Mouse (Mus musculus): ENCODE measurements around the gene Cwc22. TPM values are rescaled to one million over a fixed set of nuclear protein-coding genes. Genes with fewer than 3 reads are reported as not detected.

Cwc22 gene
- polyA plus RNA-seq (2015; fragmentation: Nextera tagmentation; extraction: Ambion mirVana) = 19.7 and 21.9 TPM in 2 replicates

DNA sequence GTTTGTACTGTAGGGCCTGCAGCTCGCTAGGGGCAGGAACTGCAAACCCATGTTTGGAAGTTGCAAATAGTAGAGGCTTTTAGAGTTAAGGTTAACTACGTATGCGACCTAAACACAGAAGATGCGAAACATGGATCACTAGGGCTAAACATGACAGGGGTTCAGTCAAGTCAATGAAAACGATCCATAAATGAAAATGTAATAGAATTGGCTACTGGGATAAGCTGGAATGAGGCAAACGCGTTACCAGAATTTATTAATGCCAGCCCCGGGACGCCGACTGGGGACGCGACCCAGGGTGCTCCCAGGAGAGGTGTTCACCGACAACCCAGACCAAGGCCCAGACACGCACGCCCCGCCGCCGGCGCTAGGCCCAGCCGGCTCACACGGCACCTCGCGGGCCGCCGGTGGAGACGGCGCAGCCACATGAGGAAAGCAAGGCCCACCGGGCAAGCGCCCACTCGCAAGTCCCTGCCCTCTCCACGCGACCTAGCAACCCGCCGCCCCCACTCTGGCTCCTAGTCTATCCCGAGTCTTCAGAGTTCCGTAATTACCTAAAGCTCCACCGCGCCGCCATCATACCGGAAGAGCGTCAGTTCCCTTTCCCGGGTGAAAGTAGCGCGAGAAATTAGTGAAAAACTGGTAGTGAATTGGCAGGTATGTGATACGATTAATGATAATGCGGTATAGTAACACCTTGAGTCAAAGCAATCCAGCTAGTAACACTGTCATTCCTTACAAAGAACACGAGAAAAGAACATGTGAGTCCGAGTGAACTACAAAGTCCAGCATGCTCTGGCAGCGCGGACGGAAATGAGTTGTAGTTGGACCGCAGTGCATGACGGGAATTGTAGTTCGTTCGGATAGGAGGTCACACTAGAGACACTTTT is at the start of gene Cwc22:
Cwc22 (minus strand) TSS at position 780 of the 890 bp plus-strand sequence.
- Histone ChIP-seq H3K4me2 (ENCODE audit: low read length) (peak within 1 kb of the TSS; percentile 81), H3K27me3 (ENCODE audit: insufficient read depth, low read length) (no peaks in the 10 kb centered on the region), H3K36me3 (ENCODE audit: insufficient read depth, low read length) (no peaks in the 10 kb centered on the region), H3K9me3 (replicated peaks; ENCODE audit: low read length) (no peaks in the 10 kb centered on the region), H3K4me1 (replicated peaks; ENCODE audit: insufficient read depth, low read length) (0 out of 2 replicates have a peak, but pooled peaks cover 4% of the 10 kb centered on the region), H3K4me3 (replicated peaks; ENCODE audit: low read depth, low read length) (peak within 1 kb of the TSS; percentile 71), H3K27ac (peak within 1 kb of the TSS; percentile 38), H3K9ac (ENCODE audit: low read depth, low read length) (peak within 1 kb of the TSS; percentile 86)
- ATAC-seq (replicated peaks; ENCODE audit: low FRiP score, low read depth) (peak; percentile 90), DNase-seq (ENCODE audit: low spot score) (peak; percentile 96)
- under 1% methylated on average over 55 of the region's 55 CpGs for WGBS
- TF ChIP-seq CTCF (IDR thresholded peaks at IDR 0.05; ENCODE audit: low read depth) = no peak

DNA sequence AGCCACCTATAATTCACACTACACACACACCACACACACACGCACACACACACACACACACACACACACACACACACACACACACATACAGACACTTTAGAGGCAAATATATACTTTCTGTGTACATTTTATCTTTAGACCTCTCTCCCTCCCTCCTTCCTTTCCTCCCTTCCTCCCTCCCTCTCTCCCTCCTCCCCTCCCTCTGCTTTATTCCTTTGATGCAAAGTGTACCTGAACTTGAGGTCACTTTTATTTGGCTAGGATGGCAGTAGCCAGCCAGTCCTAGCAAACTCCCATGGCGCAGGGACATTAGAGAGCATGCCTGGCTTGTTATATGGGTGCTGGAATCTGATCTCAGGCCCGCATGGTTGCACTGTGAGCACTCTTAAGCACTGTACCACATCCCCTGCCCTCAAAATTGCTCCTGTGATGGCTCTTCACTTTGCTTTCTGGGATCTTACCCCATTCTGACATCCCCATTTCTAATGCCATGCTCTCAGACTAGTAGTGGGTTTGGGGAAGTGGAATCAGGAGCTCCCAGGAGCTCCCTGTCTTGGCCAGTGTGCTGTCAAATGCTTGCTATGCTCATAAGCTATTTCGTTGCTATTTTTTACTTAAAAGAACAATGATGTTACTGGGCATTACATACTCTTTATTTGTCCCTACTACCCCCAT is 47.7 kb upstream of the Cwc22 start:
- no peaks in the 10 kb centered on the region for H3K4me1 ChIP-seq (replicated peaks; ENCODE audit: insufficient read depth, low read length)
- 61% methylated on average over 4 of the region's 4 CpGs for WGBS
- no peak overlapping the region for H3K9ac ChIP-seq (ENCODE audit: low read depth, low read length)
- no peaks in the 10 kb centered on the region for H3K36me3 ChIP-seq (ENCODE audit: insufficient read depth, low read length)
- no peaks in the 10 kb centered on the region for H3K9me3 ChIP-seq (replicated peaks; ENCODE audit: low read length)
- H3K4me3 ChIP-seq (replicated peaks; ENCODE audit: low read depth, low read length) = no peak overlapping the region
- ATAC-seq (replicated peaks; ENCODE audit: low FRiP score, low read depth) (no peak), DNase-seq (ENCODE audit: low spot score) (no peak)
- no peak overlapping the region for H3K27ac ChIP-seq
- TF ChIP-seq CTCF (IDR thresholded peaks at IDR 0.05; ENCODE audit: low read depth) = no peak
- no peaks in the 10 kb centered on the region for H3K27me3 ChIP-seq (ENCODE audit: insufficient read depth, low read length)
- no peak overlapping the region for H3K4me2 ChIP-seq (ENCODE audit: low read length)

- no peaks in the 10 kb centered on the region for H3K27me3 ChIP-seq (ENCODE audit: insufficient read depth, low read length)
- WGBS = 66% methylated on average over 3 of the region's 3 CpGs
- no peak for ATAC-seq (replicated peaks; ENCODE audit: low FRiP score, low read depth)
Measured at GRCm38 (mm10) chr2:77992951-77993604, 46.9 kb upstream of the Cwc22 start.

GRCm38 (mm10) chr2:77990820-77991219 is 44.6 kb upstream of the Cwc22 start:
- no peak overlapping the region for H3K27ac ChIP-seq
- H3K4me3 ChIP-seq (replicated peaks; ENCODE audit: low read depth, low read length) = no peak overlapping the region
- H3K4me1 ChIP-seq (replicated peaks; ENCODE audit: insufficient read depth, low read length) = no peaks in the 10 kb centered on the region
- no peak for DNase-seq (ENCODE audit: low spot score)
- H3K36me3 ChIP-seq (ENCODE audit: insufficient read depth, low read length) = no peaks in the 10 kb centered on the region
- H3K9me3 ChIP-seq (replicated peaks; ENCODE audit: low read length) = no peaks in the 10 kb centered on the region
- ATAC-seq (replicated peaks; ENCODE audit: low FRiP score, low read depth) = no peak
- no peak overlapping the region for H3K4me2 ChIP-seq (ENCODE audit: low read length)
- no peaks in the 10 kb centered on the region for H3K27me3 ChIP-seq (ENCODE audit: insufficient read depth, low read length)
- 45% methylated on average over 2 of the region's 2 CpGs for WGBS
- no peak overlapping the region for H3K9ac ChIP-seq (ENCODE audit: low read depth, low read length)
- TF ChIP-seq CTCF (IDR thresholded peaks at IDR 0.05; ENCODE audit: low read depth) = no peak

More at GRCm38 (mm10) chr2:77992951-77993604, 46.9 kb upstream of the Cwc22 start:
- Histone ChIP-seq H3K4me2 (ENCODE audit: low read length) (no peak overlapping the region), H3K4me1 (replicated peaks; ENCODE audit: insufficient read depth, low read length) (no peaks in the 10 kb centered on the region), H3K27ac (no peak overlapping the region), H3K4me3 (replicated peaks; ENCODE audit: low read depth, low read length) (no peak overlapping the region), H3K36me3 (ENCODE audit: insufficient read depth, low read length) (no peaks in the 10 kb centered on the region), H3K9ac (ENCODE audit: low read depth, low read length) (no peak overlapping the region), H3K9me3 (replicated peaks; ENCODE audit: low read length) (no peaks in the 10 kb centered on the region)
- no peak for DNase-seq (ENCODE audit: low spot score)
- no peak for TF ChIP-seq CTCF (IDR thresholded peaks at IDR 0.05; ENCODE audit: low read depth)

- no peaks in the 10 kb centered on the region for H3K36me3 ChIP-seq (ENCODE audit: insufficient read depth, low read length)
- no peaks in the 10 kb centered on the region for H3K9me3 ChIP-seq (replicated peaks; ENCODE audit: low read length)
- no peaks in the 10 kb centered on the region for H3K27me3 ChIP-seq (ENCODE audit: insufficient read depth, low read length)
- DNase-seq (ENCODE audit: low spot score) (peak; percentile 6), ATAC-seq (replicated peaks; ENCODE audit: low FRiP score, low read depth) (no peak)
- H3K4me1 ChIP-seq (replicated peaks; ENCODE audit: insufficient read depth, low read length) = no peaks in the 10 kb centered on the region
- no peak overlapping the region for H3K27ac ChIP-seq
- H3K9ac ChIP-seq (ENCODE audit: low read depth, low read length) = no peak overlapping the region
- no peak overlapping the region for H3K4me2 ChIP-seq (ENCODE audit: low read length)
- no peak for TF ChIP-seq CTCF (IDR thresholded peaks at IDR 0.05; ENCODE audit: low read depth)
- no peak overlapping the region for H3K4me3 ChIP-seq (replicated peaks; ENCODE audit: low read depth, low read length)
Measured at GRCm38 (mm10) chr2:77990121-77990520, 43.9 kb upstream of the Cwc22 start.

DNA sequence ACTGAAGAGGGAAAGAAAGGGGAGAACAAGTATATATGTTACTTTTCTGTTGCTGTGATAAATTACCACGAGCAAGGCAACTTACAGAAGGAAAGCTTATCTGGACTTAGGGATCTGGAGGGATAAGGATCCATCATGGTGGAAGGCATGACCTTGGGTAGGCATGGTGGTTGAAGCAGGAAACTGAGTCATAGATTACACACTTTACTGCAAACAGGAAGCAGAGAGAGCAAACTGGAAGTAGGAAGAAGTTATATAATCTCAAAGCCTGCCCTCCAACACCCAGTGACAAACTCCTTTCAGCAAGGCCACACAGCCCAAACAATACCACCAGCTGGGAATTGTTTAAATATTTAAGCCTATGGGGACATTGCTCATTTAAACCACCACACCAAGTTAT is 43.2 kb upstream of the Cwc22 start:
- H3K27me3 ChIP-seq (ENCODE audit: insufficient read depth, low read length) = no peaks in the 10 kb centered on the region
- H3K9ac ChIP-seq (ENCODE audit: low read depth, low read length) = no peak overlapping the region
- no peaks in the 10 kb centered on the region for H3K9me3 ChIP-seq (replicated peaks; ENCODE audit: low read length)
- no peaks in the 10 kb centered on the region for H3K4me1 ChIP-seq (replicated peaks; ENCODE audit: insufficient read depth, low read length)
- DNase-seq (ENCODE audit: low spot score) (no peak), ATAC-seq (replicated peaks; ENCODE audit: low FRiP score, low read depth) (no peak)
- no peak overlapping the region for H3K4me2 ChIP-seq (ENCODE audit: low read length)
- no peaks in the 10 kb centered on the region for H3K36me3 ChIP-seq (ENCODE audit: insufficient read depth, low read length)
- TF ChIP-seq CTCF (IDR thresholded peaks at IDR 0.05; ENCODE audit: low read depth) = no peak
- H3K4me3 ChIP-seq (replicated peaks; ENCODE audit: low read depth, low read length) = no peak overlapping the region
- WGBS = 65% methylated on average over 1 of the region's 1 CpGs
- H3K27ac ChIP-seq = no peak overlapping the region
